ENCODE assay signal across 14 mouse cellular contexts in genomic region chr1:58951841-58952240, GRCm38 (mm10). TPM values are rescaled to one million over a fixed set of nuclear protein-coding genes. Genes with fewer than 3 reads are reported as not detected.
A peak's percentile ranks its signal among the peaks of the same experiment; 100 is the strongest.
DNase-seq lines count a peak whose midpoint lies in the region; ATAC-seq and TF ChIP-seq lines count a peak whose summit lies in the region.
"Had no signal": no experiment of that assay in that cellular context is flagged by ENCODE, and none has a peak within 500 bp of the region (broad histone marks: within the 10 kb centered on the region; RNA-seq: fewer than 3 reads in every experiment).

No protein-coding gene starts in this region.

- TF ChIP-seq POLR2A in embryonic fibroblast, embryonic 13.5 days (IDR thresholded peaks at IDR 0.05; ENCODE audit: low read depth, low read length) = no peak

- peaks cover 17% of the 10 kb centered on the region for H3K36me3 ChIP-seq in liver, embryonic 14.5 days (replicated peaks; ENCODE audit: control insufficient read depth, insufficient read depth, low read depth)
- H3K36me3 ChIP-seq: embryonic facial prominence, embryonic 12.5 days; hindbrain, embryonic 13.5 days; midbrain, embryonic 12.5 days; neural tube, embryonic 15.5 days had no signal

- no peaks in the 10 kb centered on the region for H3K27me3 ChIP-seq in liver, embryonic 14.5 days (ENCODE audit: control insufficient read depth, insufficient read depth, low read length)
- H3K27me3 ChIP-seq: embryonic facial prominence, embryonic 12.5 days; hindbrain, embryonic 13.5 days; midbrain, embryonic 12.5 days; neural tube, embryonic 15.5 days had no signal

- ATAC-seq in liver, embryonic 14.5 days (ENCODE audit: insufficient read depth) = no peak

- H3K9ac ChIP-seq in liver, embryonic 14.5 days (replicated peaks) = peak overlapping the region; percentile 40
- H3K9ac ChIP-seq: hindbrain, embryonic 13.5 days; lung, embryonic 14.5 days; midbrain, embryonic 12.5 days; neural tube, embryonic 15.5 days had no signal

- H3K4me1 ChIP-seq in embryonic fibroblast, embryonic 13.5 days (ENCODE audit: control insufficient read depth, insufficient read depth, low read length) = peaks cover 21% of the 10 kb centered on the region
- peaks cover 52 to 56% of the 10 kb centered on the region in 2 experiments for H3K4me1 ChIP-seq in liver, embryonic 14.5 days (replicated peaks; ENCODE audit: control insufficient read depth in 2 of 2, insufficient read depth in 2 of 2, low read length in 1 of 2)

- WGBS in liver, embryonic 14.5 days (ENCODE audit: insufficient replicate concordance) = 82% methylated on average over 4 of the region's 4 CpGs

- no peaks in the 10 kb centered on the region for H3K9me3 ChIP-seq in liver, embryonic 14.5 days (ENCODE audit: control insufficient read depth, low read length)
- H3K9me3 ChIP-seq: embryonic facial prominence, embryonic 12.5 days; hindbrain, embryonic 13.5 days; midbrain, embryonic 12.5 days; neural tube, embryonic 15.5 days had no signal

- no peak overlapping the region for H3K4me3 ChIP-seq in embryonic fibroblast, embryonic 13.5 days (ENCODE audit: insufficient read depth, low read length)
- no peak overlapping the region for H3K4me3 ChIP-seq in liver, embryonic 14.5 days (ENCODE audit: insufficient read depth in 1 of 2, low read depth in 2 of 2, low read length in 2 of 2)
- H3K4me3 ChIP-seq: embryonic facial prominence, embryonic 12.5 days; hindbrain, embryonic 13.5 days; midbrain, embryonic 12.5 days; neural tube, embryonic 15.5 days had no signal

- H3K27ac ChIP-seq in embryonic fibroblast, embryonic 13.5 days (ENCODE audit: insufficient read depth, low read length) = peak overlapping the region; percentile 22; the same call in 1 of the 2 replicates
- H3K27ac ChIP-seq in liver, embryonic 14.5 days = peak overlapping the region; percentile 97
- H3K27ac ChIP-seq: hindbrain, embryonic 13.5 days; midbrain, embryonic 12.5 days; neural tube, embryonic 15.5 days had no signal

- TF ChIP-seq EP300 in liver, embryonic 14.5 days (IDR thresholded peaks at IDR 0.05; ENCODE audit: low read depth) = no peak

- no peak for TF ChIP-seq CTCF in embryonic fibroblast, embryonic 13.5 days (IDR thresholded peaks at IDR 0.05; ENCODE audit: borderline replicate concordance, insufficient read depth, low read length)
- TF ChIP-seq CTCF in liver, embryonic 14.5 days (IDR thresholded peaks at IDR 0.05; ENCODE audit: low read depth) = no peak

- DNase-seq in kidney, adult 11 months = peak; percentile 50
- DNase-seq in kidney, postnatal 10 days = no peak
- peak; percentile 35 for DNase-seq in kidney, adult 18-20 months
- no peak for DNase-seq in liver, embryonic 14.5 days (ENCODE audit: low read depth in 3 of 3, low spot score in 3 of 3)
- no peak for DNase-seq in neural tube, embryonic 10.5 days (ENCODE audit: extremely low spot score, low spot score)
- no peak for DNase-seq in cerebellum, postnatal 10 days
- DNase-seq in layer of hippocampus, postnatal 14 days (ENCODE audit: low spot score in 2 of 2) = no peak
- DNase-seq: right cerebral cortex, postnatal 4 days had no signal

- H3K4me2 ChIP-seq in liver, embryonic 14.5 days (ENCODE audit: low read depth) = peak overlapping the region; percentile 68
- H3K4me2 ChIP-seq: embryonic facial prominence, embryonic 12.5 days; hindbrain, embryonic 13.5 days; lung, embryonic 14.5 days; midbrain, embryonic 12.5 days; neural tube, embryonic 15.5 days had no signal

RNA-seq across cellular contexts. Expression of gene Trak2, which starts 21.4 kb away (rescaled TPM):
- 31.8 and 34.7 TPM in 2 replicates for polyA plus RNA-seq in embryonic fibroblast, embryonic 13.5 days (2011; ENCODE audit: insufficient read length, low read depth, missing spikeins)
- polyA plus RNA-seq in liver, embryonic 14.5 days (2012; rRNA removed) = 47.7 and 51.2 TPM in 2 replicates
- polyA plus RNA-seq in liver, embryonic 14.5 days (2014; fragmentation: Nextera tagmentation; extraction: Ambion mirVana) = 43.1 and 52.4 TPM in 2 replicates
- 100 to 1,000 TPM; 201 to 209 TPM for total RNA-seq in layer of hippocampus, postnatal 14 days (2021)

RNA-seq across cellular contexts. Expression of gene Stradb, which starts 21.5 kb away (rescaled TPM):
- 16.1 and 16.8 TPM in 2 replicates for polyA plus RNA-seq in embryonic fibroblast, embryonic 13.5 days (2011; ENCODE audit: insufficient read length, low read depth, missing spikeins)
- polyA plus RNA-seq in liver, embryonic 14.5 days (2012; rRNA removed) = 15.9 and 17.1 TPM in 2 replicates
- 44.1 and 46.1 TPM in 2 replicates for polyA plus RNA-seq in liver, embryonic 14.5 days (2014; fragmentation: Nextera tagmentation; extraction: Ambion mirVana)
- total RNA-seq in layer of hippocampus, postnatal 14 days (2021) = 10 to 100 TPM; 49.3 to 60.8 TPM

Comparison
In these comparisons a context has a peak if more than half of its experiments do, and no peak if none do; other contexts are left out.
1. DNase-seq: peak in kidney, adult 11 months (single experiment) and kidney, adult 18-20 months (single experiment); none in kidney, postnatal 10 days (single experiment), liver, embryonic 14.5 days (0 of 3), neural tube, embryonic 10.5 days (single experiment), cerebellum, postnatal 10 days (0 of 2) and layer of hippocampus, postnatal 14 days (0 of 2).